Mouse (Mus musculus) E14TG2a.4 (cell line): ENCODE measurements around the gene AI413582.

Source experiments
- CTCF ChIP-seq: conservative IDR thresholded peaks from 2 replicates; pipeline ENCODE4 v1.5.1; 2014; ENCODE audit warnings: low read length
- NANOG ChIP-seq: IDR thresholded peaks from 2 replicates; pipeline ENCODE4 v1.6.1; 2014; ENCODE audit warnings: borderline replicate concordance, low read length, mixed read lengths
- POU5F1 ChIP-seq: IDR thresholded peaks from 2 replicates; pipeline ENCODE4 v1.6.1; 2014; ENCODE audit warnings: low read length, borderline replicate concordance

- TF ChIP-seq CTCF (no peak), NANOG (no peak), POU5F1 (no peak)
Measured at GRCm38 (mm10) chr17:27528030-27528429, 37.5 kb downstream of the AI413582 start.
